Mouse (Mus musculus): ENCODE results near the gene Ceacam5. TPM values are rescaled to one million over a fixed set of nuclear protein-coding genes. Genes with fewer than 3 reads are reported as not detected.

The Ceacam5 gene
- total RNA-seq (2021) = not detected

DNA sequence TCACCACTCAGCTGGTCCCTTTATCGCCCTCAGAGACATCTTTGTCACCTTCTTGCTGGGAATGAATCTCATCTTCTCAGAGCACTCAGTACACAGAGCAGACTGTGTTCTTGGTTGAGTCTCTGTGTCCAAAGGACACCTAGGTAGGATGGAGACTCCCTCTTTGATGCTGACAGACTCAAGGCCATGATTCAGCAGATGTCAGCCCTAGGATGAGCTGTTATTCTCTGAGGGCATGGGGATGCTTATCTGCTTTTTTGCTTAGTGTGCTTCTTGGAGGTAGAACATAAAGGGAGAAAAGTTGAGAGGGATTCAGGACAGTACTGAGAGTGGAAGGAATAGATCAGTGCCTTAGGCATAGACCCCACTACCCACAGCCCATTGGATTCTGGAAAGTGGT lies at the start of gene Ceacam5:
Gene Ceacam5 (plus strand): TSS at position 301 of the 400 bp plus-strand sequence.
- no peak for DNase-seq

Other genes starting within 250 kb of the Ceacam5 start
- not detected for gene Ceacam14, start 99.4 kb downstream of the Ceacam5 start, total RNA-seq (2021)
- not detected for gene Gm5155, start 158.5 kb downstream of the Ceacam5 start, total RNA-seq (2021)

All from heart, postnatal 4 days (tissue).